Mouse (Mus musculus) cerebellum, adult 9-10 months (tissue): ENCODE measurements around the gene Ugt1a6a.

Source experiments
- DNase-seq: peaks from one replicate; pipeline ENCODE4 v3.0.0; 2022

Gene Ugt1a6a

DNA sequence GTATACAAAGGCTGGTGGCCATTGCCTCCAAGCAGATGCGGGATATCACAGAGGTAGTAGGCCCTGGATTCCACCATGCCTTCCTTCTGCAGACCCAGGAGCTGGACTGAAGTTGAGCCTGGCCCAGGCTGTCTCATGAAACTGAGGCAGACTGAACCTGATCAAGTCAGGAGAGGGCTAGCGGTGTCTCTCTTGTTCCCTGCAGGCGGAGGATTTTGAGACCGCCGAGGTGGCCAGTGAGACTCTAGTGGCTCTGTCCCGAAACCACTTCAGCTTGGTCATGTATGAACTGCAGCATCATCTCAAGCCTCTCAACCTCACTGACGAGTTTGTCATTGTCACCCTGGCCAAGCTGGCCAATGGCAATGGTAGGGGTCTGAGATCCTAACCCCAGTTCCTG lies 95.8 kb downstream of the Ugt1a6a start:
- no peak for DNase-seq

- DNase-seq: no peak
Measured at GRCm38 (mm10) chr1:88230981-88231802, 96.6 kb downstream of the Ugt1a6a start.

GRCm38 (mm10) chr1:88231803-88232499 lies 97.3 kb downstream of the Ugt1a6a start:
- DNase-seq: no peak

DNA sequence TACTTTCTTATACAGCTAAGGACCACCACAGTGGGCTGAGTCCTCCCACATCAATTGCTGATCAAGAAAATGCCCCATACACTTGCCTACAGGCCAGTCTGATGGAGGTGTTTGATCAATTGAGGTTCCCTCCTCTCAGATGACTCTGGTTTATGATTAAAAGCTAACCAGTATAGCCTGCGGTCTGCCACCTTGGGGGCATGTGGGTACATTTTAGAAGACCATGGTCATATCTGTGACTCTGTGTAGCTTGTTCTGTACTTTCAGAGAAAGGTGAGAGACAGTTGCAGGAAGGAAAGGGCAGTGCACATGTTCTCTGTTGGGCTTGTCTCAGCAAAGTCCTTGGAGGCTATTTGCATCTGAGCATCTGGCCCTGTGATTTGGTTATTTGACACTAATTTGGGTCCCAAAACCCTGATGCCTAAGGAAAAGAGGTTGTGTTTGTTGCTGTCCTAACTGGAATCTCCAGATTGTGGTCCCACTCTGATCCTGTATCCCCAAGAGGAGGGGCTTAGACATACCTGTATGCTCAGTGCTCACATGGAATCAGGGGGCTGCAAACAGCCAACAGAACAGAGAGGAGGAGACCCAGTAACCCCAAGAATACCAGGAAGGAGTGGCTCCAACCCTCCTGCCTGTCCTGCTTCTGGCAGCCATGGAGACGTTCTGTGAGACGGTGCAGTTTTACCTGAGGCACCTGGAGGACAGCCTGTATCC lies 98.2 kb downstream of the Ugt1a6a start:
- DNase-seq: no peak

DNA sequence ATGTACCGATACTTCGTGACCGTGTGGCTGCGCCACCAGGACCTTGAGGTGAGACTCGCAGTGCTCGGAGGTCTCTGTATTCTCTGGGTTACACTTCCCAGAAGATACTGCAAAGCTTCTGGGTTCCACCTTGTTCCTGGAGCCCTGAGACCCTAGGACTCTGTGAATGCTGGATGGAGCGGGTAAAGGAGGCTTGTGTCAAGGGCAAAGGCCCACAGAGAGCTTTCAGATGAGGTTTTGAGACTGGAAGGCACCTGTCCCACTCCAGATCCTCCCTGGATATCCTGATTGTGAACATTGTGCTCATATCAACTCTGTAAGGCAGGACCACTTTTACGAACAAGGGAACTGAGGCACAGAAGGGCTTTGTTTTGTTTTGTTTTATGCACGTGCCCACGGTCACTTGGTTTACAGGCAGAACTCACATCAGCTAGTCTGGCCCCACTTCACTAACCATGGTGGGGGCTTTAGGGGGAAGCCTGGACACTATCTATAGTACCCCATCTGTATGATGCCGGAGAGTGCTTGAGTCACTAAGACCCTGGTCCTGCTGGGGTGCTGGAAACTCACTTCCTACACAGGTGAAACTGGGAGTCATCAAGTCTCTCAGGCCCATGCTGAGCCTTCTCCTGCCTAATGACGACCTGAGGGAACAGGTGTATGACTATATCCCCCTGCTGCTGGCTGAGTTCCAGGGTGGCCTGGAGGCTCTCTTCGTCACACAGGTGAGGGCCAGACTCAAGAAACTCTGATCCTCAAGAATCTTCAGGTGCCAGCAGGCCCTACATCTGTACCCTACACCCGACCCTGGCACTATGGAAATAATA lies 99.0 kb downstream of the Ugt1a6a start:
- no peak for DNase-seq

- DNase-seq: no peak
Measured at GRCm38 (mm10) chr1:88234248-88234610, 99.6 kb downstream of the Ugt1a6a start.

- no peak for DNase-seq
Measured at GRCm38 (mm10) chr1:88234646-88235045, 100.0 kb downstream of the Ugt1a6a start.

GRCm38 (mm10) chr1:88235046-88235893 lies 100.7 kb downstream of the Ugt1a6a start:
- no peak for DNase-seq

GRCm38 (mm10) chr1:88235894-88236415 lies 101.3 kb downstream of the Ugt1a6a start:
- no peak for DNase-seq

- DNase-seq: no peak
Measured at GRCm38 (mm10) chr1:88237311-88237710, 102.7 kb downstream of the Ugt1a6a start.

DNA sequence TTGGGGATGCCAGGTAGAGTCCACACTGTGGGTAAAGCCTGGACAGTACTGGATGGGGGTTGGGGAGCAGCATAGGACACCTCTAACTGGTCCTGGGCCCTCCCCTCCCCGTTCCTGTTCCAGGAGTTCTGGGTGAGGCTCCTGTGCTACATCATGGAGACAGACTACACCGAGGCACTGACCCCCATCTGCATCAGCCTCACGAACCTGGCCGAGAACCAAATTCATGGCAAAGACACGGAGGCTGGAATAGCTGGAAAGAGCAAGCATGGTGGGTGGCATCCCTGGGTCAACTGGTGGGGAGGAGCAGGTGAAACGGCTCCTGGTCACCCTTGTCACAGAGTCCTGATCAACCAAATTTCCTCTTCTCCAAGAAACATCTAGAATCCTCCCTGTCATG lies 104.2 kb downstream of the Ugt1a6a start:
- DNase-seq: no peak

DNA sequence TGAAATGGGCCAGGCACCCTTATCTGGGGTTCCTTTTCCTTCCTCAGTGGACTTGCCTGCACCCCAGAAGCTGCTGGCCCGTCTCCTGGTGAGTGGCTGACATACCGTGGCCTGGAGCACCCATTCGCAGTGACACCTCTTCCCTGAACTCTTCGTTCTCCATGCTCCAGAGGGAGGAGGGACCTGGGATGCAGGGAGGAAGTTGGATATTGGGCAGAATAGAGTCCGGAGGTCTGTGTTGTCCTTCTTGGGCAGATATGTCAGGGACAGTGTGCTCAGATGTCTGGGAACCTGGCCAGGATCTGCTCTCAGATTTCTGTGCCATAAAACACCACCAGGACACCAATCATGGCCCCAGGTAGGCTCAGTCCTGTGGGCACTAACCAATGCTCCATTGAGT lies 105.5 kb downstream of the Ugt1a6a start:
- DNase-seq: no peak

GRCm38 (mm10) chr1:88240579-88240978 lies 106.0 kb downstream of the Ugt1a6a start:
- DNase-seq: no peak

DNA sequence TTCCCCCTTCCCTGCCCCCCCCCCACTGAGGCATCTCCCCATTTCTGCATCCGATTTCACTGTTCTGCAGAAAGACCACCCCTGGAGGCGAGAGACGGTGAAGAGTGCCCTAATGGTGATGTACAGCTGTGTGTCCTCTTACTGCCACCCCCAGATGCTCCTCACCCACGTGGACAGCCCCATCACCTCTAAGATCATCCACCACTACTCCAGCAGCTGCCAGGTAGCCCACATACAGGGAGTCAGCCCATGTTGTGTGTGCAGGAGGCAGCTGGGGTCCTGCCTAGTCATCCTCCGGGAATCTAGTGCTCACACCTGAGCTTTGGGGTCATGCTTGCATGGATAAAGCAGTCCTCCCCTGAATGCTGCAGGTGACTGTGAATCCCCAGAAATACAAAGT lies 109.3 kb downstream of the Ugt1a6a start:
- DNase-seq: no peak

- DNase-seq: no peak
Measured at GRCm38 (mm10) chr1:88245881-88246280, 111.3 kb downstream of the Ugt1a6a start.

DNA sequence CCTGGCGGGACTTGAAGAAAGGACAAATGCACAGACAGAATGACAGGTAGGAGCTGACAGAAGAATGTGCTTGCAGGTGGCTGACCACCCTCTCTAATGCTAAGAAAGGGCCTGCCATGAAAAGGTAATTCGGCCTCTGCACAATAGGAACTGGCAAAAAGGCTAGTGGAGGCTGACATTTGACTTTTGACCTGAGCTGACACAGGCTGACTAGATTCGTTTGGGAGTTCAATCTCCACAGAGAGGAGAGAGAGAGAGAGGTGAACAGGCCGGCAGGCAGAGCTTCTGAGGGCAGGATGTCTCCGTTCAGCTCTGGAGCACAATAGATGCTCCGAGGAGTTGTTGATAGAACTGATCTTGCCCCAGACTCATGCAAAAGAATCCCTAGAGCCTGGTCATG lies 111.8 kb downstream of the Ugt1a6a start:
- no peak for DNase-seq

DNA sequence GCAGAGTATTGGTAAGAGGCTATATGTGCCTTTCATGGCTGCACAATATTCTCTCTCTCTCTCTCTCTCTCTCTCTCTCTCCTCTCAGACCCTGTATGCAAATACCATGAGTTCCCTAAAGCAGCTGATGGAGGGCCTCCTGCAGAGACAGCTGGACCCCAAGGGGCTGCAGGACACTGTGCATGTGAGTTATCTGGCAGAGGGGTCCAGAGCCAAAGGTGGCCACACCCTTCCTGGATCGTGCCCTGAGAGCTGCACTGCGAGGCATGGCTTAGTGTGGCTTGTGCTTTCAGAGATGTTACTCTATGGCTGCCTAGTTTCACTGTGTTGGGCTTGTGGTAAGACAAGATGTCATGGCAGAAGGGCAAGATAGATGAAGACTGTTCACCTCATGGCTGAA lies 113.1 kb downstream of the Ugt1a6a start:
- no peak for DNase-seq

- no peak for DNase-seq
Measured at GRCm38 (mm10) chr1:88248658-88249057, 114.0 kb downstream of the Ugt1a6a start.

- DNase-seq: no peak
Measured at GRCm38 (mm10) chr1:88249596-88249995, 115.0 kb downstream of the Ugt1a6a start.

DNA sequence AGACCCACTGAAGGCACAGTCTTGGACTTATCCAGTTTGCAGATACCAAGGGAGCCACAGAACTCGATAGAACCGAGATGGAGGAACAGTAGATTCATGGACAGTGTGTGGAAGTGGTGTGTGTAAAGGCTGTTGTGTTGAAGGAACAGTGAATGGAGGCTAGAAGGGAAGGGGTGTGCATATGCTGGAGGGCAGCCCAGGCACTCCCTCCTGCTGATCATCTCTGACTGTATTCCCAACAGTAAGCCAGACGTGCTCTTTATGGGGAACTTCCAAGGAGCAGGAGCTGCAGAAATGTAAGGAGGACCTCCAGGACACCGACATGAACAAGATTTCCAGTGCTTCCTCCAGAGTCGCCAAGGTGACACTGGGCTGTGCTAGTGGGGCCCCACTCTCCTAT lies 115.4 kb downstream of the Ugt1a6a start:
- DNase-seq: no peak

- no peak for DNase-seq
Measured at GRCm38 (mm10) chr1:88253106-88253505, 118.5 kb downstream of the Ugt1a6a start.

GRCm38 (mm10) chr1:88253540-88253939 lies 118.9 kb downstream of the Ugt1a6a start:
- DNase-seq: no peak
